Mouse (Mus musculus) CH12.LX (cell line): Measurements from ENCODE around the gene Gm20388. TPM values are rescaled to one million over a fixed set of nuclear protein-coding genes. Genes with fewer than 3 reads are reported as not detected.

ENCODE experiments used
- DNase-seq: peaks from one replicate; pipeline ENCODE4 v3.0.0-alpha.2; 2013; ENCODE audit errors: extremely low read depth
- H3K27ac ChIP-seq: 2 replicates; pipeline ENCODE4 v1.5.1; 2012; ENCODE audit warnings: low read depth, mild to moderate bottlenecking, control low read depth, moderate library complexity; ENCODE audit not compliant: insufficient read depth
- H3K27me3 ChIP-seq: replicated peaks from 2 replicates; pipeline ENCODE3; 2012; ENCODE audit warnings: inconsistent platforms
- H3K36me3 ChIP-seq, 2 experiments: replicated peaks in 1 of 2; 2 replicates each; pipeline versions ENCODE3 to v1.6.1; 2012; ENCODE audit warnings: inconsistent platforms in 1 of 2, low read length in 1 of 2, mild to moderate bottlenecking in 1 of 2, mixed read lengths in 1 of 2, moderate library complexity in 1 of 2; ENCODE audit not compliant: control insufficient read depth in 1 of 2, insufficient read depth in 1 of 2
- H3K4me1 ChIP-seq, 2 experiments: 2 replicates each; pipeline ENCODE4 v1.6.1; 2012; ENCODE audit warnings: inconsistent platforms in 1 of 2, moderate library complexity in 1 of 2; ENCODE audit not compliant: insufficient read depth in 2 of 2, control insufficient read depth in 1 of 2
- H3K4me2 ChIP-seq: 2 replicates; pipeline ENCODE4 v1.6.1; 2012; ENCODE audit warnings: low read depth, mild to moderate bottlenecking, control low read depth; ENCODE audit not compliant: poor library complexity, insufficient read depth, severe bottlenecking
- H3K4me3 ChIP-seq, 3 experiments: fragments of 150-350 bp in 1 of 3; sonication (generic) in 1 of 3; replicated peaks in 1 of 3; 2 replicates each; pipeline versions ENCODE3 to v1.5.1; 2011 to 2012; ENCODE audit warnings: low read depth in 2 of 3, low read length in 2 of 3, mild to moderate bottlenecking in 2 of 3, moderate library complexity in 2 of 3, control low read depth in 1 of 3, improper control_type of control experiment in 1 of 3, inconsistent platforms in 1 of 3, mixed read lengths in 1 of 3; ENCODE audit not compliant: poor library complexity in 1 of 3
- H3K79me2 ChIP-seq: replicated peaks from 2 replicates; pipeline ENCODE4 v1.6.1; 2012; ENCODE audit warnings: mild to moderate bottlenecking, moderate library complexity; ENCODE audit not compliant: control insufficient read depth, poor library complexity, insufficient read depth, severe bottlenecking; ENCODE audit errors: extremely low read depth
- H3K9ac ChIP-seq: 2 replicates; pipeline ENCODE4 v1.6.1; 2012; ENCODE audit warnings: low read depth, mild to moderate bottlenecking, control low read depth, moderate library complexity; ENCODE audit not compliant: insufficient read depth
- H3K9me3 ChIP-seq: replicated peaks from 2 replicates; pipeline ENCODE3; 2012; ENCODE audit warnings: low read length, inconsistent platforms, mixed read lengths
- BHLHE40 ChIP-seq: IDR thresholded peaks from 2 replicates; pipeline ENCODE4 v1.6.1; 2011; ENCODE audit warnings: mild to moderate bottlenecking, low read depth, low read length, improper control_type of control experiment
- CHD1 ChIP-seq: IDR thresholded peaks from 2 replicates; pipeline ENCODE4 v1.6.1; 2012; ENCODE audit warnings: low read depth, low read length, improper control_type of control experiment, inconsistent platforms
- ETS1 ChIP-seq: conservative IDR thresholded peaks from 2 replicates; pipeline ENCODE4 v1.6.1; 2012; ENCODE audit warnings: low read depth, mild to moderate bottlenecking, inconsistent platforms, low read length, improper control_type of control experiment, moderate library complexity
- IRF4 ChIP-seq: IDR thresholded peaks from 2 replicates; pipeline ENCODE4 v1.6.1; 2014; ENCODE audit warnings: low read depth, mild to moderate bottlenecking, inconsistent platforms, low read length, improper control_type of control experiment
- JUN ChIP-seq: IDR thresholded peaks from 2 replicates; pipeline ENCODE4 v1.6.1; 2011; ENCODE audit warnings: low read depth, mild to moderate bottlenecking, low read length, improper control_type of control experiment, moderate library complexity; ENCODE audit not compliant: insufficient read depth
- KAT2A ChIP-seq: IDR thresholded peaks from 2 replicates; pipeline ENCODE4 v1.6.1; 2012; ENCODE audit warnings: low read length, improper control_type of control experiment, inconsistent platforms; ENCODE audit not compliant: insufficient replicate concordance
- MAX ChIP-seq: IDR thresholded peaks from 2 replicates; pipeline ENCODE4 v1.6.1; 2011; ENCODE audit warnings: low read length, improper control_type of control experiment
- MEF2A ChIP-seq: IDR thresholded peaks from 2 replicates; pipeline ENCODE4 v1.6.1; 2014; ENCODE audit warnings: low read depth, mild to moderate bottlenecking, inconsistent platforms, low read length, improper control_type of control experiment, borderline replicate concordance
- MXI1 ChIP-seq: IDR thresholded peaks from 2 replicates; pipeline ENCODE4 v1.6.1; 2011; ENCODE audit warnings: mild to moderate bottlenecking, low read depth, low read length, improper control_type of control experiment
- MYC ChIP-seq: IDR thresholded peaks from 2 replicates; pipeline ENCODE4 v1.6.1; 2011; ENCODE audit warnings: low read depth, mild to moderate bottlenecking, improper control_type of control experiment, low read length
- NELFE ChIP-seq: IDR thresholded peaks from 2 replicates; pipeline ENCODE4 v1.6.1; 2011; ENCODE audit warnings: low read depth, low read length, improper control_type of control experiment
- NRF1 ChIP-seq: IDR thresholded peaks from 2 replicates; pipeline ENCODE4 v1.6.1; 2014; ENCODE audit warnings: low read depth, mild to moderate bottlenecking, inconsistent platforms, low read length, improper control_type of control experiment, moderate library complexity
- PAX5 ChIP-seq: IDR thresholded peaks from 2 replicates; pipeline ENCODE4 v1.6.1; 2012; ENCODE audit warnings: low read length, inconsistent platforms, mixed read lengths
- POLR2A ChIP-seq: IDR thresholded peaks from 2 replicates; pipeline ENCODE4 v1.6.1; 2011; ENCODE audit warnings: low read depth, mild to moderate bottlenecking, improper control_type of control experiment, low read length
- RAD21 ChIP-seq: IDR thresholded peaks from 2 replicates; pipeline ENCODE4 v1.6.1; 2011; ENCODE audit warnings: low read depth, mild to moderate bottlenecking, low read length, improper control_type of control experiment, moderate library complexity
- RCOR1 ChIP-seq: conservative IDR thresholded peaks from 2 replicates; pipeline ENCODE4 v1.6.1; 2012; ENCODE audit warnings: low read depth, mild to moderate bottlenecking, inconsistent platforms, low read length, improper control_type of control experiment
- UBTF ChIP-seq: IDR thresholded peaks from 2 replicates; pipeline ENCODE4 v1.6.1; 2012; ENCODE audit warnings: low read depth, mild to moderate bottlenecking, inconsistent platforms, low read length, improper control_type of control experiment, moderate library complexity
- ZKSCAN1 ChIP-seq: IDR thresholded peaks from 2 replicates; pipeline ENCODE4 v1.6.1; 2012; ENCODE audit warnings: low read depth, inconsistent platforms, low read length, improper control_type of control experiment, borderline replicate concordance
- ZMIZ1 ChIP-seq: IDR thresholded peaks from 2 replicates; pipeline ENCODE4 v1.6.1; 2012; ENCODE audit warnings: low read depth, mild to moderate bottlenecking, inconsistent platforms, low read length, improper control_type of control experiment
- ZNF384 ChIP-seq: IDR thresholded peaks from 2 replicates; pipeline ENCODE4 v1.6.1; 2012; ENCODE audit warnings: low read depth, low read length, improper control_type of control experiment, inconsistent platforms
- dilution Hi-C: fragments of 300-500 bp; cut with MboI; formaldehyde crosslinking; loops from 2 replicates; pipeline ENCODE4 v1.14.3; 2020; ENCODE audit warnings: low sequenced_read_pairs; ENCODE audit not compliant: extremely low pct_unique_long_range_greater_than_20kb, extremely low pct_ligation_motif_present
- in situ Hi-C: fragments of 300-500 bp; cut with MboI; formaldehyde crosslinking; loops from 3 replicates; pipeline ENCODE4 v1.14.3; 2019; ENCODE audit warnings: low sequenced_read_pairs, low pct_ligation_motif_present, low pct_unique_long_range_greater_than_20kb, mixed read lengths
- polyA plus RNA-seq: library from polyadenylated mRNA; unstranded; fragments of >175 nt; gene quantifications from 2 replicates; pipeline ENCODE4 v1.2.1, GENCODE M21; 2012; ENCODE audit warnings: low read depth; ENCODE audit not compliant: insufficient read length
- total RNA-seq, 2 experiments: library from RNA; depleted of rRNA; stranded (reverse); fragments of 300-350 nt in 1 of 2; fragments of >200 nt in 1 of 2; gene quantifications; 2 replicates each; pipeline ENCODE4 v1.2.3; 2012 to 2014

Gene Gm20388
- total and polyA plus RNA-seq, 3 experiments: 14.8 to 26.3 (median 22.2) TPM

DNA sequence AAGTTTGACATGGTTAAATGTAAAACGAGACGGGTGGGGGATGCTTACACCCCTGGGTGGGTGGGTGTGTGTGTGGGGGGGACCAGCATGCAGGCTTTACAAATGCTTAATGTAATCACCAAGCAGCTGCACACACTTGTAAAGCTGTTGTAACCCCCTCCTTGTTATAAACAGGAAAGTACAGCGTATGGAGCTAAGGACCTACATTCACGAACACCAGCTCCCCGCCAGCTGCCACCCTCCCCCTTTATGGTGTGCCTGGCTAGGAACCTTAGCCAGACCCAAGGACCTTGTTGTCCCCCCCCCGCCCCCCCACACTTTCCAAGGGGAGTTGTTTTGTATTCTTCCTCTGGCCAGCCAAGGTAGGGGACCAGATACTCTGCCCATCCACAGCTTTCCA is 1216.1 kb downstream of the Gm20388 start:
- in situ Hi-C loops: no loop called here
- H3K27me3 ChIP-seq: peaks cover 50% of the 10 kb centered on the region

DNA sequence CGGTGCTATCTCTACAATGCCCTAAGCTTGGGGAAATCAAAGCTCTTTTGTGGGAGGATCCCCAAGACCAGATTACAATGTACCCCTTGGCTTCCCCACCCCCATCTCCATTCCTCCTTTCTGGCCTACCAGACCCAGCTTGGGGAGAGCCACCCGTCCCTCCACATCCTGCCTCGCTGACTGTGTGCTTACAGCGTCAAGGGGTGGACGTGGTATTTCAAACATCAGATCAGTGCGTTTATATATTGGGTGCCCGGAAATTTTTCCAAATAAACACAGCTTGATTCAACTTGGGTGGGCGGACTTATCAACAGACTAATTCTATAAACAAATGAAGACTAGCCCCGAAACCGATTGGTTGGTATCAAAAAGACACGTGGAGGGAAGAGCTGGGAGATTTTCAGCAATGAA is 1216.7 kb downstream of the Gm20388 start:
- H3K9me3 ChIP-seq: no peaks in the 10 kb centered on the region
- H3K4me1 ChIP-seq: peaks cover 5 to 9% of the 10 kb centered on the region in 2 experiments
- H3K79me2 ChIP-seq: no peaks in the 10 kb centered on the region
- H3K4me3 ChIP-seq: no peak overlapping the region
- H3K4me2 ChIP-seq: no peak overlapping the region
- dilution Hi-C loops: no loop called here
- TF ChIP-seq BHLHE40: no peak
- no peak for TF ChIP-seq RCOR1
- TF ChIP-seq JUN: no peak
- no peak for TF ChIP-seq PAX5
- TF ChIP-seq NRF1: no peak
- TF ChIP-seq ZNF384: no peak
- no peak for TF ChIP-seq MAX
- TF ChIP-seq POLR2A: no peak
- no peak for TF ChIP-seq ETS1
- TF ChIP-seq NELFE: no peak
- TF ChIP-seq ZKSCAN1: no peak
- no peak for TF ChIP-seq IRF4
- no peak for TF ChIP-seq MXI1
- no peak for DNase-seq
- H3K27me3 ChIP-seq: peaks cover 51% of the 10 kb centered on the region
- H3K36me3 ChIP-seq: no peaks in the 10 kb centered on the region
- no peak overlapping the region for H3K9ac ChIP-seq
- no peak overlapping the region for H3K27ac ChIP-seq
- in situ Hi-C loops: no loop called here

More for the DNA sequence above, 1216.1 kb downstream of the Gm20388 start:
- dilution Hi-C loops: no loop called here
- Histone ChIP-seq H3K27ac (no peak overlapping the region), H3K36me3 (no peaks in the 10 kb centered on the region), H3K4me1 (peaks cover 7 to 14% of the 10 kb centered on the region in 2 experiments), H3K9ac (no peak overlapping the region), H3K79me2 (no peaks in the 10 kb centered on the region), H3K9me3 (no peaks in the 10 kb centered on the region), H3K4me3 (no peak overlapping the region), H3K4me2 (no peak overlapping the region)
- TF ChIP-seq RAD21 (no peak), CHD1 (no peak), MYC (no peak), IRF4 (no peak), ZMIZ1 (no peak), PAX5 (no peak), KAT2A (no peak), MEF2A (no peak), UBTF (no peak)
- DNase-seq: no peak
